ENCODE assay signal across 24 mouse cellular contexts in the genomic region with DNA sequence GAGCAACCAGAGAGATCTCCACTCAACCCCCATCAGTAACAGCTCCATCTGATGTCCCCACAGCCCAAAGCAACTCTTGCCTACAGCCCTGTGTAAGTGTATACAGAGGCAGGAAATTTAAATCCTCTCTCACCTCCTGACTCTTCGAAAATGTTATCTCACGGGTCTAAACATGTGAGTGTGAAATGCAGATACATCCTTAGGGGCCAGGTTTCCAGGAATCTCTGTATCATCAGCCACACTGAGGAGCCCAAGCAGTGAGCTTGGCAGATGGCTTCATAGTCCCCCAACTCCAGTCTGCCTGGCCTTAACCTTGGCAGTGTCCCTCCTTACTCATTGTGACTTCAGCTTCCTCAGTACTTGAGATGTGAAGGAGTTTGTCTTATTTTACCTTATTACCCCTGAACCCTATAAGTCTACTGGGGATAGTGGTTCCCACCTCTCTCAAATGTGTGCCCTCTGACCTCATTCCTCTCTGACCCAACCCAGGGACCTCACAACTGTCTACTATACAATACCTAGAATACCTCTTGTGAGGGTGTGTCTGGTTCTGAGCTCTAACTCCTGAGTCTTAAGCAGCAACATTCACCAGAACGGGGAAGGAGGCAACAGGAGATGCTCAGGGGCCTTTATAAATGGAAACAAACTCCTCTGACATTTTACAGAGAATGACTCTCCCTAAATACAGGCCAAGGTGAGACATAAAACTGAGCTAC.
DNase-seq lines count a peak whose midpoint lies in the region; ATAC-seq and TF ChIP-seq lines count a peak whose summit lies in the region.
"Had no signal": no experiment of that assay in that cellular context is flagged by ENCODE, and none has a peak within 500 bp of the region (broad histone marks: within the 10 kb centered on the region; RNA-seq: fewer than 3 reads in every experiment).

No protein-coding gene starts in this region.

- no peak overlapping the region for H3K4me3 ChIP-seq in heart, embryonic 11.5 days (ENCODE audit: low read depth, low read length)
- peak overlapping the region; percentile 74 for H3K4me3 ChIP-seq in erythroblast, embryonic 14.5 days (replicated peaks)
- peak overlapping the region; percentile 54 for H3K4me3 ChIP-seq in liver, embryonic 13.5 days (replicated peaks)
- no peak overlapping the region for H3K4me3 ChIP-seq in small intestine, adult 2 months (ENCODE audit: low read depth, low read length)
- H3K4me3 ChIP-seq: gastrocnemius, adult 2 months; heart, adult 2 months; kidney, embryonic 15.5 days; limb, embryonic 13.5 days had no signal

- peaks cover 12% of the 10 kb centered on the region for H3K4me1 ChIP-seq in heart, embryonic 11.5 days (ENCODE audit: control insufficient read depth, insufficient read depth, low read length)
- peaks cover 70% of the 10 kb centered on the region for H3K4me1 ChIP-seq in erythroblast, embryonic 14.5 days (ENCODE audit: control insufficient read depth)
- H3K4me1 ChIP-seq in liver, embryonic 13.5 days (replicated peaks): peaks cover 43% of the 10 kb centered on the region
- H3K4me1 ChIP-seq in small intestine, adult 2 months (ENCODE audit: control insufficient read depth, insufficient read depth, insufficient read length, low read length): peaks cover 34% of the 10 kb centered on the region; the same call in 1 of the 2 replicates

- no peak overlapping the region for H3K9ac ChIP-seq in heart, embryonic 11.5 days (ENCODE audit: low read depth, low read length)
- H3K9ac ChIP-seq in liver, embryonic 13.5 days: peak overlapping the region; percentile 63
- H3K9ac ChIP-seq: hindbrain, embryonic 14.5 days; kidney, embryonic 15.5 days; limb, embryonic 13.5 days had no signal

- no peaks in the 10 kb centered on the region for H3K9me3 ChIP-seq in heart, embryonic 11.5 days (replicated peaks; ENCODE audit: control insufficient read depth, low read length)
- H3K9me3 ChIP-seq in erythroblast, embryonic 14.5 days (ENCODE audit: control insufficient read depth, low read length): no peaks in the 10 kb centered on the region
- no peaks in the 10 kb centered on the region for H3K9me3 ChIP-seq in liver, embryonic 13.5 days (replicated peaks)
- H3K9me3 ChIP-seq: kidney, embryonic 15.5 days; limb, embryonic 13.5 days had no signal

- DNase-seq in heart, postnatal 10 days: no peak
- peak; percentile 67 for DNase-seq in liver, embryonic 13.5 days
- DNase-seq in T-cell, adult 2 months (ENCODE audit: low spot score): no peak
- DNase-seq in left cerebral cortex, adult 11 months (ENCODE audit: low spot score): no peak
- DNase-seq: adrenal gland, postnatal 14 days; cerebellum, adult 9-10 months; cerebellum, postnatal 36 days; gastrocnemius, adult 2 months; heart, adult 2 months; kidney, adult 11 months; kidney, postnatal 25 days; lung, adult 2 months; lung, postnatal 10 days; midbrain, embryonic 14.5 days; thymus, postnatal 14 days had no signal

- H3K27ac ChIP-seq in heart, embryonic 11.5 days (ENCODE audit: low read depth, low read length): no peak overlapping the region
- peak overlapping the region; percentile 95 for H3K27ac ChIP-seq in liver, embryonic 13.5 days
- H3K27ac ChIP-seq in small intestine, adult 2 months (ENCODE audit: insufficient read depth, low read depth, low read length): peak overlapping the region; percentile 99
- H3K27ac ChIP-seq: gastrocnemius, adult 2 months; heart, adult 2 months; hindbrain, embryonic 14.5 days; limb, embryonic 13.5 days had no signal

- peak; percentile 60 for ATAC-seq in heart, embryonic 11.5 days (replicated peaks; ENCODE audit: insufficient number of reproducible peaks, low FRiP score, low TSS enrichment)
- peak; percentile 90 for ATAC-seq in liver, embryonic 13.5 days (ENCODE audit: low read depth)
- ATAC-seq: forebrain, embryonic 16.5 days; inflammation-experienced regulatory T-cells, adult 6 months; Patski had no signal

- H3K27me3 ChIP-seq in heart, embryonic 11.5 days (ENCODE audit: control insufficient read depth, insufficient read depth, low read length): no peaks in the 10 kb centered on the region
- H3K27me3 ChIP-seq in erythroblast, embryonic 14.5 days (ENCODE audit: control insufficient read depth): no peaks in the 10 kb centered on the region
- H3K27me3 ChIP-seq in liver, embryonic 13.5 days: no peaks in the 10 kb centered on the region
- H3K27me3 ChIP-seq in small intestine, adult 2 months (ENCODE audit: control insufficient read depth, insufficient read depth, low read length): no peaks in the 10 kb centered on the region
- H3K27me3 ChIP-seq: kidney, embryonic 15.5 days; limb, embryonic 13.5 days; Patski had no signal

- H3K4me2 ChIP-seq in heart, embryonic 11.5 days: no peak overlapping the region
- H3K4me2 ChIP-seq in liver, embryonic 13.5 days: peak overlapping the region; percentile 62
- H3K4me2 ChIP-seq: hindbrain, embryonic 14.5 days; kidney, embryonic 15.5 days; limb, embryonic 13.5 days had no signal

- H3K36me3 ChIP-seq in heart, embryonic 11.5 days (ENCODE audit: control insufficient read depth, insufficient read depth, low read length): no peaks in the 10 kb centered on the region
- peaks cover 37% of the 10 kb centered on the region for H3K36me3 ChIP-seq in erythroblast, embryonic 14.5 days (ENCODE audit: control insufficient read depth)
- H3K36me3 ChIP-seq in liver, embryonic 13.5 days: no peaks in the 10 kb centered on the region
- peaks cover 3% of the 10 kb centered on the region; the same call in 1 of the 2 replicates for H3K36me3 ChIP-seq in small intestine, adult 2 months (ENCODE audit: control insufficient read depth, insufficient read depth, low read length)
- H3K36me3 ChIP-seq: kidney, embryonic 15.5 days; limb, embryonic 13.5 days had no signal

- TF ChIP-seq POLR2A in small intestine, adult 2 months (IDR thresholded peaks at IDR 0.05; ENCODE audit: low read depth, low read length): no peak

- no peak for TF ChIP-seq CTCF in small intestine, adult 2 months (IDR thresholded peaks at IDR 0.05; ENCODE audit: extremely low read depth, insufficient read length, insufficient replicate concordance, low read depth, low read length)

- WGBS in heart, embryonic 11.5 days (ENCODE audit: insufficient replicate concordance): 53% methylated on average over 3 of the region's 3 CpGs
- WGBS in liver, embryonic 13.5 days (ENCODE audit: insufficient replicate concordance): 26% methylated on average over 3 of the region's 3 CpGs
- 73% methylated on average over 3 of the region's 3 CpGs for WGBS in small intestine, adult 2 months

- intact Hi-C loops in heart, postnatal 10 days (cut with DNase I): no loop called here

Comparison
In these comparisons a context has a peak if more than half of its experiments do, and no peak if none do; other contexts are left out.
1. H3K4me3 ChIP-seq: peak in erythroblast, embryonic 14.5 days (single experiment) and liver, embryonic 13.5 days (single experiment); none in heart, embryonic 11.5 days (single experiment) and small intestine, adult 2 months (single experiment).